Mouse (Mus musculus) hindbrain, embryonic 12.5 days (tissue): ENCODE results near the gene Tgfbr2. TPM values are rescaled to one million over a fixed set of nuclear protein-coding genes. Genes with fewer than 3 reads are reported as not detected.
A peak's percentile ranks its signal among the peaks of the same experiment; 100 is the strongest.

Experiments
- ATAC-seq: fragments of 200-750 bp; cut with Nextera tagmentation; 2 replicates; pipeline ENCODE4 v1.8.0; 2017; ENCODE audit warnings: moderate TSS enrichment; ENCODE audit not compliant: low FRiP score
- H3K27ac ChIP-seq: fragments of 300-500 bp; sonication (generic); 2 replicates; pipeline ENCODE4 v1.5.1; 2016; ENCODE audit warnings: mild to moderate bottlenecking
- H3K27me3 ChIP-seq: fragments of 300-500 bp; sonication (generic); 2 replicates; pipeline ENCODE4 v1.6.1; 2016; ENCODE audit warnings: mild to moderate bottlenecking
- H3K36me3 ChIP-seq: fragments of 300-500 bp; sonication (generic); 2 replicates; pipeline ENCODE4 v1.6.1; 2016; ENCODE audit warnings: mild to moderate bottlenecking
- H3K4me1 ChIP-seq: fragments of 300-500 bp; sonication (generic); 2 replicates; pipeline ENCODE4 v1.6.1; 2016
- H3K4me2 ChIP-seq: fragments of 300-500 bp; sonication (generic); replicated peaks from 2 replicates; pipeline ENCODE4 v1.6.1; 2016; ENCODE audit warnings: mild to moderate bottlenecking
- H3K4me3 ChIP-seq: fragments of 300-500 bp; sonication (generic); 2 replicates; pipeline ENCODE4 v1.5.1; 2016; ENCODE audit warnings: mild to moderate bottlenecking
- H3K9ac ChIP-seq: fragments of 300-500 bp; sonication (generic); 2 replicates; pipeline ENCODE4 v1.6.1; 2016; ENCODE audit warnings: mild to moderate bottlenecking, moderate library complexity
- H3K9me3 ChIP-seq: fragments of 300-500 bp; sonication (generic); replicated peaks from 2 replicates; pipeline ENCODE4 v1.6.1; 2016; ENCODE audit warnings: mild to moderate bottlenecking
- WGBS: fragments of 180-500 bp; shearing (Covaris S2); methylation state at CpG from one replicate; pipeline ENCODE4 v1.1.7; 2016; 5-methylcytosine and 5-hydroxymethylcytosine counted together
- polyA plus RNA-seq: library from polyadenylated mRNA; unstranded; fragments of >200 nt; fragmentation: Nextera tagmentation; extraction: Ambion mirVana; gene quantifications from 2 replicates; pipeline ENCODE4 v1.2.1, GENCODE M21; 2016

Tgfbr2 gene
- polyA plus RNA-seq, 1 experiment from 2014 or later = 18.9 TPM

- Histone ChIP-seq H3K36me3 (no peaks in the 10 kb centered on the region), H3K4me3 (no peak overlapping the region), H3K4me2 (no peak overlapping the region), H3K4me1 (peaks cover 6% of the 10 kb centered on the region), H3K9ac (no peak overlapping the region), H3K27me3 (peaks cover 7% of the 10 kb centered on the region), H3K9me3 (no peaks in the 10 kb centered on the region), H3K27ac (no peak overlapping the region)
- no peak for ATAC-seq
- 77% methylated on average over 6 of the region's 6 CpGs for WGBS
Measured at GRCm38 (mm10) chr9:116169067-116169466, 6.1 kb downstream of the Tgfbr2 start.

DNA sequence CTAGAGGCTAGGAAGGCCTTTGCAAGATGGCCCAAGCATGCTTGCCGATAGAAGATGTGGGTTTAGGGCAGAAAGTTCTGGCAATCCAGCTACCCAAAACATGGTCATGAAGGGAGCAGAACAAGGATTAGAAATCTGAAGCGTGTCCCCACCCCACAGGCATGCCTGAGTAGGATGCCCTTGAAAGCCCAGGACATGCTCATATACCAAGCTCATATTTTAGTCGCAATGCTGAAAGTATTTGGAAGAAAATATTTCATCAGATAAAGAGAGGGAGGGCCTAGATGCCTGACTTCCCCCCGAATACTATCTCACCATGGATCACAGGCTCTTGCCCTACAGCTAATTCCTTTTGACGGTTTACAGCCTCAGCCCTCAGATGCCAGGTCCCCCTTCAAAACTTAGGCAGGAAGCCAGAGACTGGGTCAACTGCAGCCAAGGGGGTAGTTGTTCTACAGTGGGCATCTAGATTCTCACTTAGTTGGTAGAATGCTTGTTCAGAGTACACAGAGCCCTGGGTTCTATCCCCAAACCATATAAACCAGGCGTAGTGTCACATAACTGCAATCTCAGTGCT, 7.8 kb downstream of the Tgfbr2 start:
- H3K4me2 ChIP-seq = no peak overlapping the region
- H3K9ac ChIP-seq = no peak overlapping the region
- H3K9me3 ChIP-seq = no peaks in the 10 kb centered on the region
- H3K4me1 ChIP-seq = peaks cover 6% of the 10 kb centered on the region
- 86% methylated on average over 6 of the region's 6 CpGs for WGBS
- no peak for ATAC-seq
- no peaks in the 10 kb centered on the region for H3K36me3 ChIP-seq
- no peaks in the 10 kb centered on the region for H3K27me3 ChIP-seq
- no peak overlapping the region for H3K4me3 ChIP-seq
- H3K27ac ChIP-seq = no peak overlapping the region

DNA sequence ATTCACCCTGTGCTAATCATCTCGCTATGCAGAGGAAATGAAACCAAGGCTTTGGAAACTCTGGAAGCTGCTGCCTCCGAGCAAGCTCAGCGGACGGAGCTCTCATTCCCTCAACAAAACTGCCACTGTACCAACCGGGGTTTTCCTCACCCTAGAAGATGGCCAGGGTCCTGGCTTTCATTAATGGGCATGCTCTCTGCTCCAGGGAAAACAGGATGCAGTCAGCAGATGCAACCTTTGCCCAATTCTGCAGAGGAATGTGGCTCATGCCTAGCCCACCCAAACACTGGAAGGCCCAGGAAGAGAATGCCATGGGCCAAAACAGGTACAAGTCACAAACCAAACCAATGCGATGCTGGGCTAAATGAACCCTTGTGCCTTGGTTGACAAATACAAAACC, 8.8 kb downstream of the Tgfbr2 start:
- Histone ChIP-seq H3K4me1 (peaks cover 6% of the 10 kb centered on the region), H3K4me3 (no peak overlapping the region), H3K36me3 (no peaks in the 10 kb centered on the region), H3K4me2 (no peak overlapping the region), H3K27me3 (no peaks in the 10 kb centered on the region), H3K27ac (0 out of 2 replicates have a peak overlapping the region, but pooled peaks have one; percentile 18), H3K9me3 (no peaks in the 10 kb centered on the region), H3K9ac (no peak overlapping the region)
- no peak for ATAC-seq
- WGBS = 79% methylated on average over 6 of the region's 6 CpGs

- H3K27ac ChIP-seq = no peak overlapping the region
- no peak for ATAC-seq
- H3K4me1 ChIP-seq = no peaks in the 10 kb centered on the region
- no peak overlapping the region for H3K9ac ChIP-seq
- no peaks in the 10 kb centered on the region for H3K36me3 ChIP-seq
- H3K9me3 ChIP-seq = no peaks in the 10 kb centered on the region
- no peak overlapping the region for H3K4me2 ChIP-seq
- no peak overlapping the region for H3K4me3 ChIP-seq
- H3K27me3 ChIP-seq = no peaks in the 10 kb centered on the region
- WGBS = 80% methylated on average over 6 of the region's 6 CpGs
Measured at GRCm38 (mm10) chr9:116163883-116164282, 11.3 kb downstream of the Tgfbr2 start.

DNA sequence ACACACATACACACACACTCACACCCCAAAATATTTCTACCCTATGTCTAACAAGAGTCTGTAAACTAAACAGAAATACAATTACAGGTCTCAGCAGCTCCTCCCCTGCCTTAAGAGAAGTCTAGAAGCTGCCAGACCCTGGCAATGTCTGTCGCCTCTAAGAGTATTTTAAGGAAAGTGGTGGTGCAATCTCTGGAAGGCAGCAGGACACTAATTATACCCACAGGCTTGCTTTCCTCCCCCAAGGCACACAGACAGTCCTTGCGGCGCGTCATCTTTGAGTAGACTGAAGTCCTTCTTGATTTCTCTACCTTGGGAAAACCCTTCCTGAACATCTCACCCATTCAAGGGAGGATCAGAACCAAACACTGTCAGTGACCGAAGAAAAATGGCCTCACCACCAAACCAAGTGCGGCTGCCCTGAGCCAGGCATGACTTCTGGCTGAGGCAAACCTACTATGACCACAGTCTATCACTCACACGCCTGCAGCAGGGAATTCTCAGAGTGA, 12.2 kb downstream of the Tgfbr2 start:
- Histone ChIP-seq H3K4me1 (no peaks in the 10 kb centered on the region), H3K36me3 (no peaks in the 10 kb centered on the region), H3K9ac (no peak overlapping the region), H3K9me3 (no peaks in the 10 kb centered on the region), H3K27ac (no peak overlapping the region), H3K27me3 (no peaks in the 10 kb centered on the region), H3K4me3 (no peak overlapping the region), H3K4me2 (no peak overlapping the region)
- ATAC-seq = no peak
- WGBS = 92% methylated on average over 7 of the region's 7 CpGs

- ATAC-seq = no peak
- no peak overlapping the region for H3K4me3 ChIP-seq
Measured at GRCm38 (mm10) chr9:116160860-116161259, 14.3 kb downstream of the Tgfbr2 start.

GRCm38 (mm10) chr9:116160067-116160466, 15.1 kb downstream of the Tgfbr2 start:
- peaks cover 6% of the 10 kb centered on the region for H3K36me3 ChIP-seq
- no peak for ATAC-seq
- H3K9ac ChIP-seq = no peak overlapping the region
- no peaks in the 10 kb centered on the region for H3K9me3 ChIP-seq
- WGBS = 83% methylated on average over 3 of the region's 3 CpGs
- H3K27ac ChIP-seq = no peak overlapping the region
- no peaks in the 10 kb centered on the region for H3K27me3 ChIP-seq
- H3K4me3 ChIP-seq = no peak overlapping the region
- H3K4me1 ChIP-seq = no peaks in the 10 kb centered on the region
- no peak overlapping the region for H3K4me2 ChIP-seq

More at GRCm38 (mm10) chr9:116160860-116161259, 14.3 kb downstream of the Tgfbr2 start:
- no peak overlapping the region for H3K27ac ChIP-seq
- 88% methylated on average over 7 of the region's 7 CpGs for WGBS
- H3K36me3 ChIP-seq = no peaks in the 10 kb centered on the region
- no peaks in the 10 kb centered on the region for H3K4me1 ChIP-seq
- H3K4me2 ChIP-seq = no peak overlapping the region
- H3K9ac ChIP-seq = no peak overlapping the region
- no peaks in the 10 kb centered on the region for H3K9me3 ChIP-seq
- H3K27me3 ChIP-seq = no peaks in the 10 kb centered on the region

DNA sequence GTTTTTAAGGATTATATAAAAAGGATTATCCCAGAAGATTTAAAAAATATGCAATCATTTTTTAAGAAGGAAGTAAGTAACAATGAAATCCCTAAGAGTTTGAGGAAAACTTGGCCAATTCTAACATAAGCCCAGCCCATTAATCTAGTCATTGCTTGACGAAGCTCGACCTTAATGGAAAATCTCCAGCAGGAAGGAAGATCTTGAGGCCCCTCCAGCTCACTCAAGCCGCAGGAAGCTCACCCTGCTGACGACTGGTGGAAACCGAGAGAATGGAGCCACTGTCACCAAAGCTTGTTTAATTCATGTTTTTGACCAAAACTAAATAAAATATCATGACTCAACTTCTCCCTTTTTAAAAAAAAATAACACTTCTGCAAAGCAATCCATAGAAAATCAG, 18.7 kb downstream of the Tgfbr2 start:
- Histone ChIP-seq H3K4me1 (peaks cover under 1% of the 10 kb centered on the region; the same call in 1 of the 2 replicates), H3K36me3 (peaks cover 6% of the 10 kb centered on the region), H3K9me3 (no peaks in the 10 kb centered on the region), H3K4me2 (no peak overlapping the region), H3K27me3 (no peaks in the 10 kb centered on the region), H3K4me3 (no peak overlapping the region), H3K9ac (no peak overlapping the region), H3K27ac (no peak overlapping the region)
- WGBS = 90% methylated on average over 5 of the region's 5 CpGs
- ATAC-seq = no peak

- H3K4me3 ChIP-seq = no peak overlapping the region
- no peak overlapping the region for H3K4me2 ChIP-seq
- H3K27me3 ChIP-seq = no peaks in the 10 kb centered on the region
- H3K27ac ChIP-seq = no peak overlapping the region
- no peak for ATAC-seq
- H3K9ac ChIP-seq = no peak overlapping the region
- H3K36me3 ChIP-seq = peaks cover 6% of the 10 kb centered on the region
- H3K4me1 ChIP-seq = peaks cover 9% of the 10 kb centered on the region
- 87% methylated on average over 4 of the region's 4 CpGs for WGBS
- H3K9me3 ChIP-seq = no peaks in the 10 kb centered on the region
Measured at GRCm38 (mm10) chr9:116152878-116153277, 22.3 kb downstream of the Tgfbr2 start.

GRCm38 (mm10) chr9:116150725-116151396, 24.3 kb downstream of the Tgfbr2 start:
- Histone ChIP-seq H3K36me3 (peaks cover 6% of the 10 kb centered on the region), H3K27me3 (no peaks in the 10 kb centered on the region), H3K4me3 (no peak overlapping the region), H3K9me3 (no peaks in the 10 kb centered on the region), H3K27ac (peak overlapping the region; percentile 30; the same call in 1 of the 2 replicates), H3K9ac (no peak overlapping the region), H3K4me1 (peaks cover 9% of the 10 kb centered on the region), H3K4me2 (no peak overlapping the region)
- 26% methylated on average over 7 of the region's 7 CpGs for WGBS
- ATAC-seq = no peak

DNA sequence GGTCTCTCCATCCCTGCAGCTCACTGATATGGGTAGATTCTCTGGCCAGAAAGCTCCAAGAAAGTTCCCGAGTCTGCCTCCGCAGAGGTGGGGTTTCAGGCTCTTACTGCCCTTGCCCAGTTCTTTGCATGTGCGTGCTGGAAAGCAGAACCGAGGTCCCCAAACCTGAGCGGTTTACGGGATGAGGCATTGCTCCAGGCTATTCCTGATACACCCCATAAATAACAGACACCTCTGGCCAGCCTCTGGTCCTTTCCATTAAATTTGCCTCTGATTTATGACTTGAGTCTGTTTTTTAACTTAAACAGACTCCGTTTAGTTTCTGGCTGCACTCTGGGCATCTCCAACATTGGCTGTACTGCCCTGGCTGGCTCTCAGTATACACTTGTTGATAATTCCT, 26.4 kb downstream of the Tgfbr2 start:
- Histone ChIP-seq H3K4me2 (no peak overlapping the region), H3K27me3 (no peaks in the 10 kb centered on the region), H3K36me3 (no peaks in the 10 kb centered on the region), H3K27ac (no peak overlapping the region), H3K4me1 (peaks cover 9% of the 10 kb centered on the region), H3K9ac (no peak overlapping the region), H3K4me3 (no peak overlapping the region), H3K9me3 (no peaks in the 10 kb centered on the region)
- WGBS = 95% methylated on average over 7 of the region's 7 CpGs
- ATAC-seq = no peak

GRCm38 (mm10) chr9:116146235-116146634, 28.9 kb downstream of the Tgfbr2 start:
- no peak for ATAC-seq
- no peaks in the 10 kb centered on the region for H3K27me3 ChIP-seq
- H3K9ac ChIP-seq = no peak overlapping the region
- no peak overlapping the region for H3K4me2 ChIP-seq
- peaks cover 6% of the 10 kb centered on the region for H3K4me1 ChIP-seq
- no peaks in the 10 kb centered on the region for H3K9me3 ChIP-seq
- H3K27ac ChIP-seq = 0 out of 2 replicates have a peak overlapping the region, but pooled peaks have one; percentile 19
- WGBS = 64% methylated on average over 9 of the region's 9 CpGs
- no peak overlapping the region for H3K4me3 ChIP-seq
- H3K36me3 ChIP-seq = no peaks in the 10 kb centered on the region

GRCm38 (mm10) chr9:116145231-116145641, 29.9 kb downstream of the Tgfbr2 start:
- H3K27ac ChIP-seq = 0 out of 2 replicates have a peak overlapping the region, but pooled peaks have one; percentile 17
- no peak for ATAC-seq
- no peaks in the 10 kb centered on the region for H3K36me3 ChIP-seq
- H3K9me3 ChIP-seq = no peaks in the 10 kb centered on the region
- no peak overlapping the region for H3K4me3 ChIP-seq
- 55% methylated on average over 10 of the region's 10 CpGs for WGBS
- H3K4me1 ChIP-seq = no peaks in the 10 kb centered on the region
- no peak overlapping the region for H3K4me2 ChIP-seq
- H3K27me3 ChIP-seq = no peaks in the 10 kb centered on the region
- H3K9ac ChIP-seq = no peak overlapping the region
